Mouse (Mus musculus): ENCODE measurements around the gene Pacs2.

Gene Pacs2

GRCm38 (mm10) chr12:113026557-113026956 lies 12.2 kb downstream of the Pacs2 start:
- TF ChIP-seq GATA4 (IDR thresholded peaks at IDR 0.05; ENCODE audit: insufficient replicate concordance, low read length): no peak

DNA sequence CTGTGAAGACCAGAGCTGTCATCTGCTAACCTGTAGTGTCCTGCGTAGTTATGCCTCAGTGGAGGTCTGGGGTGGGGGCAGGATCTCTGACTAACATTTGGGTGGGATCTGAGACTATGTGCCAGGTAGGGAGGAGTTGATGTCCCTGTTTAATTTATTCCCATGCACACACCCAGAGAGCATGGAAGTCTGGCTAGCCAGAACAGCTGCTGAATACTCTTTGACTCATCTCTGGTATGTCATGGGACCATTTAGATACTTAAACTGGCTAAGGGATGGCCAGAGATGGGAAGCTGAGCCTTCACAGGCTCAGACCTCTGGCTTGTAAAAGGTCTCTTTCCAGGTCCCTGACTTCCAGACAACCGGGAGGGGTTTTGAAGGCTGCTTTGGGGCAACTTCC lies 13.2 kb downstream of the Pacs2 start:
- TF ChIP-seq GATA4 (IDR thresholded peaks at IDR 0.05; ENCODE audit: insufficient replicate concordance, low read length): no peak

DNA sequence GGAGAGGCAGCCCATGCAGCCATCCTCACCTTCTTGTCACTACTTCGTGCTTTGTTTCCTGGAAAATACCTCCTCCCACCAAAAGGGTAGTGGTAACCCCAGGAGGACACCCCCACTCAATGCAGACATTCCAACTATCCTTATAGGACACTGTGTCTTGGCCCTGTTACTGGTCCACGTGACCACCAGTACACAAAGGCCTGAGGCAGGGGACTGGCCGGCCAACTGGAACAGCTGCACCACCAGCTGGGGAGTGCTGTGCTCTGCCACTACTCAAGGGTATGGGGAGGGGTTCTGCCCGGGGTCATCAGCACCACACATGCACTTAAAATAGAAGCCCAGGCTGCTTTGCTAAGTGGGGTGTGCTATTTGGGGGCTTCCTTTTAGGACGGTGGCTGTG lies 13.8 kb downstream of the Pacs2 start:
- TF ChIP-seq GATA4 (IDR thresholded peaks at IDR 0.05; ENCODE audit: insufficient replicate concordance, low read length): no peak

- no peak for TF ChIP-seq GATA4 (IDR thresholded peaks at IDR 0.05; ENCODE audit: insufficient replicate concordance, low read length)
Measured at GRCm38 (mm10) chr12:113028898-113029297, 14.6 kb downstream of the Pacs2 start.

DNA sequence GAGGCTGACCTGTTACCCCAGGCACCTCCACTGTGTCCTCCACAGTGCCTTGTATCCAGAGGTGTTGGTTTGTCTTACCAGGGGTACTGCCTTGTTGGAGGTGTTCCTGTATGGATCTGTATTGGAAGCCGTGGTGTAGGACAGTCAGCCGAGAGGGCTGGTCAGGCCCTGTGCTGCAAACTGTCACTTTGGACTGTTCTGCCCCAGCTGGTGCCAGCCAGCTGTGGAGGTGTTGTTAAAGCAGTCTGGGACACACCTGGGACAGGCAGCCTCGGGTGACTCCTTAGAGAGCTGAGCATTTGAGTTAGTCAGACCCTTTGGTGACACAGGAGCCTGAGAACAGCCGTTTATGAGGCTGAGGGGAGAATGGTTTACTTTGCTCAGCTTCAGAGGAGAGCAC lies 15.7 kb downstream of the Pacs2 start:
- TF ChIP-seq GATA4 (IDR thresholded peaks at IDR 0.05; ENCODE audit: insufficient replicate concordance, low read length): no peak

- no peak for TF ChIP-seq GATA4 (IDR thresholded peaks at IDR 0.05; ENCODE audit: insufficient replicate concordance, low read length)
Measured at GRCm38 (mm10) chr12:113030993-113031392, 16.7 kb downstream of the Pacs2 start.

DNA sequence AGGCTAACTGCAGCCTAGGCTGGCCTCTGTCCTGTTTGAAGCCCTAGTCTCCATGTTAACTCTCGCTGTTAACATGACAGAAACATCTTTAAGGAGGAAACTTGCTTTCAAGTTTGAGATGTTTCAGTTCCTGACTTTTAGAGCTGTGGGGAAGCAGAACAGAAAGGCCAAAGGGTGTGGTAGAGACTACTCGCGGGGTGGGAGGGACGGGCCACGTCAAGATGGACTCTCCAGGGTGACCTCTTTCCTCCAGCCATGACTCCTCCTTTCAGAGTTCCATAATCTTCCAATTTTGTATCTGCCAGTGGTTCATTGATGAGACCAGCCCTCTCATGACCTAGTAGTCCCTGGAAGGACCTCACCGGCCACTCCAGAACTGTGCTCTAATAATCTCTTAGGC lies 17.1 kb downstream of the Pacs2 start:
- no peak for TF ChIP-seq GATA4 (IDR thresholded peaks at IDR 0.05; ENCODE audit: insufficient replicate concordance, low read length)

GRCm38 (mm10) chr12:113032296-113033250 lies 18.3 kb downstream of the Pacs2 start:
- no peak for TF ChIP-seq GATA4 (IDR thresholded peaks at IDR 0.05; ENCODE audit: insufficient replicate concordance, low read length)

GRCm38 (mm10) chr12:113035093-113035492 lies 20.8 kb downstream of the Pacs2 start:
- no peak for TF ChIP-seq GATA4 (IDR thresholded peaks at IDR 0.05; ENCODE audit: insufficient replicate concordance, low read length)

DNA sequence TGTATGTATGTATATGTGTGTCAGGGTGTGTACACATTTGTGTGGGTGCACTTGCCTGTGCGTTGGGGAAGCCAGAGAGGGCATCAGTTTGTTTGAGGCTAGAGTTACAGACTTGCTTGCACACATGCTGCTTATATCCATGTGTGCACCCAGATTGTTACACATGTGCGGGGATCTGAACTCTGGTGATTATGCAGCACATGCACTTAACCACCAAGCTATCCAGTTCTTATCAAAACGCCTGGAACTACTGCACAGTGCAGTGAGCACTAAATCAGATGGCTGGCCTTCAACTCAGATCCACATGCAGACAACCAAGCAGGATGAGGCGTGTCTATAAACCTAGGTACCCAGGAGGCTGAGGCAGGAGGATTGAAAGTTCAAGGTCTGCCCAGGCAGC lies 22.7 kb downstream of the Pacs2 start:
- no peak for TF ChIP-seq GATA4 (IDR thresholded peaks at IDR 0.05; ENCODE audit: insufficient replicate concordance, low read length)

- no peak for TF ChIP-seq GATA4 (IDR thresholded peaks at IDR 0.05; ENCODE audit: insufficient replicate concordance, low read length)
Measured at GRCm38 (mm10) chr12:113038414-113038813, 24.1 kb downstream of the Pacs2 start.

DNA sequence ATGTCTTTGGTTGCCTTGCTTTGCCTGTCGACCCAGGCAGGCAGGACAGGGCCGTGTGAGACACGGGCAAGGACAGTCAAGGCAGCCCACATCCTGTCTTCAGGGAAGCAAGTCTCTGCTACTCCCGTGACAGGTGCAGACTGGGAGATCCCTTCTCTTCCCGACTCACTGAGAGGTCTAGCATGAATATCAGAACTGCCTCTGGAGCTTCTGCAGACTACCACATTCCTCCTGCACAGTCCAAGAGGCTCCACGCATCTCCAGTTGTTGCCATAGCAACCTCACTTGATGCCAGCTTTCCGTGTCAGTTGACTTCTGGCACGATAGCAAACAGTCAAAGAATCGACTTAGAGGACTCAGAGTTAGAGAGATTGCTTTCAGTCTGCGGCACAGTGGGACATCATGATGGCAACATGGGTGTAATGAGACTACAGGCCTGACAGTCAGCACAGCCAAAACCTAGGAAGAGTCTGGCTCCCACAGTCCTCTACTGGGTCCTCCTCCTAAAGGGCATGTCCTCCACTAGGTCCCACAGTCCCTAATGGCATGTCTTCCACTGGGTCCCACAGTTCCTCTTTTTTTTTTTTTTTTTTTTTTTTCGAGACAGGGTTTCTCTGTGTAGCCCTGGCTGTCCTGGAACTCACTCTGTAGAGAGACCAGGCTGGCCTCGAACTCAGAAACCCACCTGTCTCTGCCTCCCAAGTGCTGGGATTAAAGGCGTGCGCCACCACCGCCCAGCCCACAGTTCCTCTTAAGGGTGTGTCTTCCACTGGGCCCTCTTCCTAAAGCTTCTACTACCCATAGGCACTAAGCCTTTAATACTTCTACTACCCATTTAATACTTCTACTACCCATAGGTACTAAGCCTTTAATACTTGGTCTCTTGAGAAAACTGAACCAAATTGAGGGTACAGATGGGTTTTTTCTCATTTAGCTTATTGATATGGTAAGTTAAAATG lies 27.5 kb downstream of the Pacs2 start:
- no peak for TF ChIP-seq GATA4 (IDR thresholded peaks at IDR 0.05; ENCODE audit: insufficient replicate concordance, low read length)

- no peak for TF ChIP-seq GATA4 (IDR thresholded peaks at IDR 0.05; ENCODE audit: insufficient replicate concordance, low read length)
Measured at GRCm38 (mm10) chr12:113042543-113042942, 28.2 kb downstream of the Pacs2 start.

GRCm38 (mm10) chr12:113044916-113045677 lies 30.8 kb downstream of the Pacs2 start:
- TF ChIP-seq GATA4 (IDR thresholded peaks at IDR 0.05; ENCODE audit: insufficient replicate concordance, low read length): no peak

GRCm38 (mm10) chr12:113046861-113047260 lies 32.6 kb downstream of the Pacs2 start:
- TF ChIP-seq GATA4 (IDR thresholded peaks at IDR 0.05; ENCODE audit: insufficient replicate concordance, low read length): no peak

All from liver, adult (tissue).